Mouse (Mus musculus): ENCODE results near the gene Dynlrb2. TPM values are rescaled to one million over a fixed set of nuclear protein-coding genes. Genes with fewer than 3 reads are reported as not detected.
A peak's percentile ranks its signal among the peaks of the same experiment; 100 is the strongest.

The Dynlrb2 gene
- not detected for total RNA-seq (2021)

DNA sequence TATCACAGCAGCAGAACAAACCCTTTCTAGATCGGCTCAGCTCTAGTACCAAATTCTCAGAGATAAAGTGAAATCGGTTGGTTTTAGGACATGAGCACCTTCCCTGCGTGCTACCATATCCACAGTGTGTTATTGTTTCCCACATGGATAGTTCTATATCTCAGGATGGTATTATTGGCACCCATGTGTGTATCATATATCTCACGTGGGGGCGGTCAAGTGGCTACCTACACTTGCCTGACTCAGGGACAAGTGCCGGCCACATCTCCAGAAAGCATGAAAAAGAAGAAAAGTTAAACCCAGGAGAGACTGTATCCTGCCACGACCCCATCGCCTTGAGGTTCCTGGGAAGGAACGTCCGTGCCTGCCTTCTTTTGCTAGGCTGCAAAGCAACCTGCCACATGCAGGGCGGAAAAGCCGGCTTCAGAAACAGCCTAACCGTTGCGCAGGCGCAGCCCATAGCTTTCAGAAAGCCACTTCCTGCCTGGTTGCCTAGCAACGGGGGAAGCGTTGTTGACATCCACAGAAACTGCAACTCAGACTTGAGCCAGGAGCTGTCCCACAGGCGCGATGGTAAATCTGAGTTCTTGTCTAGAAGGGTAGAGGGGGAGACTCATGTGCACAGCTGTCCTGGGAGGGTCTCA, at the start of gene Dynlrb2:
Gene Dynlrb2 (plus strand): TSS at position 498 of the 644 bp plus-strand sequence.
- intact Hi-C loops (cut with DNase I): no loop called here
- peak; percentile 80 to 81 for DNase-seq

DNA sequence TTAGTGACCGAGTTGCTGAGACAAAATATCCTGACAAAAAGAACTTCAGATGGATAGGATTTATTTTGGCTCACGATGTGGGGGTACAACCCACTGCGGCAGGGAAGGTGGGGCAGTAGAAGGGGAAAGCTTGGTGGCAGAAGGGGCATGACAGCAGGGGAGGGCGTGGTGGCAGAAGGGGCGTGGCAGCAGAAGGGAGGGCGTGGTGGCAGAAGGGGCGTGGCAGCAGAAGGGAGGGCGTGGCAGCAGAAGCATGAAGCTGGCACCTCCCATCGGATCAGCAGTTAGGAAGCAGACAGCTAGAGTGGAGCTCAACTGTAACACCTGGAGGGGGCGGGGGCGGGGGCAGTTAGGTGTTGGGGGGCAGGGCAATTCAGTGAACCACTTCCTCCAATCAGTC, 46.2 kb upstream of the Dynlrb2 start:
- intact Hi-C loops (cut with DNase I): no loop called here
- DNase-seq: no peak

DNA sequence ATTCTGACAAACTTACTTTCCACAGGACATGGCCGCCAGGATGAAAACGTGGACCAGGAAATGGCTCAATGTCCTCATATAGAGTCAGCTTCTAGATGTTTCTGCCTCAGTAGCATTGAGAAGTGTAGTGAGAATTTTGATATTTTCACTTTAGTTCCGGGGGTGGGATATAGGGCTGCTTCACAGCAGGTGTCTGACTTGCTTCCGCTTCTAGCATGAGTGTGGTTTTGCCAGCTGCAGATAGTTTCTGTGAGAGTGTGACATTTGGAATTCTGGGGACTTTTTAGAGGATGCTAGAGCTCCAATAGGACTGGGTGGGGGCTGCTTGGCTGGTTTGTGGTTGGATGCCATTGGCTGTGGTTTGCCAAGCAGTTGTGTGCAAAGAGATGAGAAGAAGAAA, 43.3 kb upstream of the Dynlrb2 start:
- DNase-seq: no peak
- intact Hi-C loops (cut with DNase I): no loop called here

DNA sequence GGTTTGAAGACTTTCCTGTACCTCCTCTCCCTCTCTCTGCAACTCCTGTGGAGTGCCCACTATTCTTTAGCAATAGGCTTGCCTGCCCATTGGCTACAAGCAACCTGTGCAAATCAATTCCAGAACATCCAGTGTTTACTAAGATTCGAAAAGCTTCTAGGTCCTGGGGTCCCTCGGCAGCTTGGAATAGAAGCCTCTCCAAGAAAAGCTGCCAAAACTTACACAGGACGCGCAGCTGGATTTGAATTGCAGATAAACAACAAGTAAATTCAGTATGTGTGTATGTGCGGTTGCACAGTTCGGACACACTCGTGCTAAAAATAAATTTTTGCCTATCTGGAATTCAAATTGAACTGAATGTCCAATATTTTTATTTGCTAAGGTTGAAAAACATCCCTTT, 38.2 kb upstream of the Dynlrb2 start:
- no peak for DNase-seq
- intact Hi-C loops (cut with DNase I): no loop called here

DNA sequence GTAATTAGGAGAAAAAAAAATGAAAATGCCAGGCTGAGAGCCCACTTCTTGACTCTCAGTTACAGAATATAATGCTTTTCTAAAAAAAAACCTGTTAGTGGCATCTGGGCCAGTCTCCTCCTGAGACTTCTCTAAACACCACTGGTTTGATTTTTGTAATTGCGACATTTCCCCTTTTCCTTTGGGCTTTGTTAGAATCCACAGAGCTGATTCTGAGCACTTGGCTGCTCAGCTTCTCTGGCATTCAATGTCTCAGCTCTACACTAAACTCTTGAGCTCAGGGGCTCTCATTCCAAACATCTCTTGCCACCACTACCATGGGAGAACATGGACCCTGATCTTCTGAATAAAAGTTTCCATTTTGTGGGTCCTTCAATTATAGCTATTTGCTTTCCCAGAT, 37.7 kb upstream of the Dynlrb2 start:
- intact Hi-C loops (cut with DNase I): no loop called here
- DNase-seq: no peak

DNA sequence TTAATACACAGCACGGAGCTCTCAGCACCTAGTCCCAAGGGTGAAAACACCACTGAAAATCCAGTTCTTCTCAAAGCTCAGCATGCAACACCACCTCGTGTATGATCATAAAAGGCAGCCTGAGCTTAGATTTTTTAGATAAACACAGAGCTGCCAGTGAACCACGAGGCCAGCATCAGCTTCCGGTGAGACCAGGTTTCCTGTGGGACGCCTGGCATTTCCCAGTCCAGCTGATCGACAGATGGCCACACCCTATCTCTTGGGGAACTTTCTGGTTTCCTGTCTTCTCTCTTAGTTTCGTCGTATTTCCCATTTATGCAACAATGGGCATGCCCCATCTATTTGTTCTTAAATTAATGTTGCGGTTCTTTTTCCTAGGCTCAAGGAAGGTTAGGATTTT, 26.8 kb upstream of the Dynlrb2 start:
- intact Hi-C loops (cut with DNase I): no loop called here
- DNase-seq: no peak

DNA sequence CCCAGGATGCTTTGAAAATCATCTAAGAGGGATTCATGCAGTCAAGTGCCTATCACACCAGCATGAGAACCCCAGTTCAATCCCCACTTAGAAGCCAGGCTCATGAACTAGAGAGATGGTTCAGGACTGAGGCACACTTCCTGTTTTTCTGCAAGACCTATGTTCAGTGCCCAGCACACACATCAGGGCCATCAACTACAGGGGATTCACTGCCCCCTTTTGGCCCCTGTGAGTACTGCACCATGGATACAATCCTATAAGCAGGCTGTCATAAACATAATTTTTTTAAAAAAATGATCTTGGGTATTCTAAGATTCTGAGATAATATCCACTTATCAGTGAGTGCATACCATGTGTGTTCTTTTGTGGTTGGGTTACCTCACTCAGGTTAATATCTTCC, 26.1 kb upstream of the Dynlrb2 start:
- intact Hi-C loops (cut with DNase I): no loop called here

DNA sequence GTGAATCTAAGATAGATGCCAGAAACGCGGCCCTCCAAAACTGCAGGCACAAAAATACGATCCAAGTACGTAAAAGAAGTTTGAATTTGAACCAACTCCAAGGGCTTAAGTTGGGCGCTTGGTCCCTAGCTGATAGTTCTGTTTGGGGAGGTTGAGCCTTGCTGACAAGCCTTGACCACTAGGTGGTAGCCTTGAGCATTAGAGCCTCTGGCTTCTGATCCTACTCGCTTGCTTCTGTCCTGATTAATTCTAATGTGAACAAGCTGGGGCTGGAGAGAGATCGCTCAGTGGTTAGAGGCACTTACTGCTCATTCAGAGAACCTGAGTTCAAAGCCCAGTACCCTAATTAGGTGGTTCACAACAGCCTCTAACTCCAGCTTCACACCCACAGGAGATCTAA, 23.9 kb upstream of the Dynlrb2 start:
- intact Hi-C loops (cut with DNase I): loop anchor here (1.0 to 5.0 kb wide), 3 partner anchors 251 to 392 kb away; partner anchors contain the start of gene Cdyl2
- DNase-seq: peak; percentile 43 to 46

More for the DNA sequence above, 26.1 kb upstream of the Dynlrb2 start:
- no peak for DNase-seq

DNA sequence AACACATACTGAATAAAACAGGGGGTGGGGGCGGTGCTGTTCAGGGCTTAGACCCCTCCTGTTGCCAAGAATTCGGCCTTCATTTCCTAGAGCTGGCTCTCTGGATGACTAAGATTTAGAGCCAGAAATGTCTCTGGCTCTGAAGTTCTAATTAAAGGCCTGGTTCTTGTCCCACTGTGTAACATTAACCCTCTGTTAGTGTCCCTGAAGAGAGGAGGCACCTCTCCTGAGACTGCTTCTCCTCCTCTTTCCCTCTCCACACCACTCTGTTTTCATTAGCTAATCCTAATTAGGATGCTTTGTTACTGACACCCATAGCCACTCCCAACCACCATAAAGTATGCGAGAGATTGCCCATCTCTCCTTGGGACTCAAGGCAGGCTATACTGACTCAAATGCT, 22.0 kb upstream of the Dynlrb2 start:
- DNase-seq: no peak
- intact Hi-C loops (cut with DNase I): loop anchor here (5.0 kb wide), 1 partner anchor 250 kb away; the partner anchor contains the start of gene Cdyl2

DNA sequence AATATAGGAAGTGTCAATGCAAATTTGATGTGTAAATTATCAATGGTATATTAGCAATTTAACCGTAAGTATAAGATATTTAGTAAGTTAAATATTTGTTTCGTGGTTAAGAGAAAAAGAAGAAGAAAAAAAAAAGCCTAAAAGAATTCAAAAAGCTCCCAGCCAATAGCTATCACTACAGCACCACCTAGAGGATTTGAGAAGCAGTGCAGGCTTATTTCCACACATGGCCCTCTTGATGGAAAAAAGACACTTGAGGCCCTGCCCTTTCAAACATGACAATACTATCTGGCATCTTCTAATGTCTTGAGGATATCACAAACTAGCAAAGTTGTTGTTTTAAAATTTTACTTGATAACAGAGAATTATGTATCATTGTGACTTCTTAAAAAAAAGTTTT, 20.7 kb upstream of the Dynlrb2 start:
- no peak for DNase-seq
- intact Hi-C loops (cut with DNase I): loop anchor here (5.0 kb wide), 1 partner anchor 248 kb away; the partner anchor contains the start of gene Cdyl2

DNA sequence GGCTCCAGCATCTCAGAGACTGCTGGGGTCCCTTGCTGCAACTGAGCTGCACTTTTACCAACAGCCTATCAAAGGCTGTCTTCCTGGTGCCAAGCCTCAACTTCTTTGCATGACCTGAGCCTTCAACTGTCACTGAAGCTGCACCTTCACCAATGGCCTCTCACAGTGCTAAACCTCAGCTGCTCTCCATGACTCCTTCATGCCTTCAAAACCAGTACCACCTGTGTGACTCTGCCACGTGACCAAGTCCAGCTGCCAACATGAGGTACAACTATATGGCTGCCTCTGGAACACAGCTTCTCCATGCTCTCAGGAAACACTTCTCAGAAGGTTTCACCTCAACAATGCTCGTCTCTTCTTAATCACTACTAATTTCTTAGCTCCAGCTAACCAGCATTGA, 16.2 kb upstream of the Dynlrb2 start:
- intact Hi-C loops (cut with DNase I): no loop called here
- no peak for DNase-seq

DNA sequence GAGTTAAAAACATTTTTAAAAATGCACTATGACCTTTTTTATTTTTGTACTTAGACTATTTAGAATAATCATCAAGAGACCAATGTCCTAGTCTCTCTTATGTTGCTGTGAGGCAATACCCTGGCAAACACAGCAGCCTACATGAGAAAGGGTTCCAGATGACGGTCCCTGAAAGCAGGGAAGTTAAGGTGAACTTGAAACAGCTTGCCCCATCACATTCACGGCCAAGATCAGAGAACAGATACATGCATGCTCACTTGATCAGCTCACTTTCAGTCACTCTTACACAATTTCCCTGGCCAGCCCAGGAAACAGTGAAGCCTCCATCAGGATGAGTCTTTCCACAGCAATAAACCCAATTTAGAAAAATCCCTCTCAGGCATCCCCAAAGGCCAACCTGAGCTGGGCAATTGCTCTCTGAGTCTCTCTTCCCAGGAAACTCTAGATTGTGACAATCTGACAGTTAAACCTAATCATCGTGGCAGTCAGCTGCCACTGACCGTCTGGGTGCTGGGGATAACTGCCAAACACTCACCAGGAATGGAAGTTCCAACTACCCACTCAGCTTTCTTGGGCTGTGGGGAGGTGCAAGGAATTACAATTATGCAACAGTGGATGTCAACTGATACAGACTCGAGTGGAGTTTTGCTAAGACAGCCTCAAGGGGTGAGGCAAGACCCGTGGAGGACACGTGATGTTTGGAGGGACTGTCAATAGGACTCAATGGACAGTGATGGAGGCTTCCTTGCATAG, 4.5 kb upstream of the Dynlrb2 start:
- intact Hi-C loops (cut with DNase I): no loop called here
- no peak for DNase-seq

DNA sequence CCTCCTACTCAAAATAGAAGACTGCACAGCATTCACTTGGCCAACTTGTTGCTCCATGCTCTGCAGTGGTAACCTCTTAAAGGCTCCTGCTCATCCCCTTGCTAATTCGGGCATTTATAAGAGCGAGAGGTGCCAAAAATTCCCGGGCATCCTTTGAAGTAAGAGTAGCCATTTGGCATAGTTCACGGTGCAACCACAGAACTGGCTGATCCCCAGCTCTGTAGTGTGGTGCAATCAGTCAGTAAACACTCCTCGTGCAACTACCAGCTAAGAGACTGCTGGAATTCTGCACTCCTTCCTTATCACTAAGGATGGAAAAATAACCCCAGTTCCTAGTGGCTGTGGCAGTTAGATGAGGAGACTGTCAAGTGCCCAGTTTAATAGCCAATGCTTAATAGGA, 3.9 kb downstream of the Dynlrb2 start:
- intact Hi-C loops (cut with DNase I): no loop called here
- DNase-seq: peak; percentile 62 to 65

DNA sequence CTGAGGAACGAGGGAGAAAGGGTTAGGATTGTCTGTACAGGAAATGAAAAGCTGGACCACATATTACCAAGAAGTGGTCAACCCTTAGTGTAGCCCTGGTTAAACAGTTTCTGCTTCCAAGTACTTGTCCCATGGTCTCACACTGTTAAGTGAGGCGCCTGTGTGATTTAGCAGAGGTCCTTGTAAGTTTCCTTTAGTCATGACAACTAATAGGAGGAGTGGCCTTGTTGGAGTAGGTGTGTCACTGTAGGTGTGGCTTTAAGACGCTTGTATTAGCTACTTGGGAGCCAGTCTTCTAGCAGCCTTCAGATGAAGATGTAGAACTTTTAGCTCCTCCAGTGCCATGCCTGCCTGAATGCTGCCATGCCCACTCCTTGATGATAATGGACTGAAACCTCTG, 4.5 kb downstream of the Dynlrb2 start:
- intact Hi-C loops (cut with DNase I): no loop called here
- DNase-seq: no peak

DNA sequence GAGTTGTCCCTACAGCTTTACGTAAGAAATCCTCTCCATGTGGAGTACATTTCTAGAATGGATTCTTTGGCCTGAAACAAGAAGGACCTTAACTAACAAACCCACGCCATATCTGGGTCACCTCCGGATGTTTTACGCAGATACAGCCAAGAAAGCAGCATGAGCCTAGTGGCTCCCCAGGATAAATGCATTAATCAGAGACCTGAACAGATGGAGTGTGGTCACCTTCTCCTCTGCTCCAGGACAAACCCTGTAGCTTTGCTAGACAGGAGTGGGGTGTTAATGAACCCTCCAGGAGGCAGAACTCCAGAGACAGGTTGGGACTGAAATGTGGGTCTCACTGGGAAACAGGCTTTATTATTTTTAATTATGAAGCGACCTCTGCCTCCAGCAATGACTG, 14.9 kb downstream of the Dynlrb2 start:
- intact Hi-C loops (cut with DNase I): no loop called here

DNA sequence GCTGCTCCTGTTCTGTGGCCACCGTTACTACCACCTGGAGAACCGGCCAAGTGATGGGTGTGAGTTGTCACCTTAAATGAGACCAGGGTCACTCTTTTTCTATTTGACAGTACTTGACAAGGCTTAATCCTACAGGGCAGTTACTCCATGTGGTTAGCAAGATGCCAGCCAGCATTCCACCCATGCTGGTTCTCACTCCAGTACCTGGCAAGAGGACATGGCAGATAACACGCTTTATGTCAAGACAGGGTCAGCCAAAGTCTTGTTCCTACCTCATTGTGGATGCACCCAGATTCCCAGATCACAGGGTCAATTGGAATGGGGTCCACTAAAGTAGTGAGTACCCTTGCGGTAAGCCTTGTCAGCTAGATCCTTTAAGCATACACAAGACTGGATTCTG, 16.4 kb downstream of the Dynlrb2 start:
- intact Hi-C loops (cut with DNase I): no loop called here
- DNase-seq: no peak

More for the DNA sequence above, 14.9 kb downstream of the Dynlrb2 start:
- no peak for DNase-seq

DNA sequence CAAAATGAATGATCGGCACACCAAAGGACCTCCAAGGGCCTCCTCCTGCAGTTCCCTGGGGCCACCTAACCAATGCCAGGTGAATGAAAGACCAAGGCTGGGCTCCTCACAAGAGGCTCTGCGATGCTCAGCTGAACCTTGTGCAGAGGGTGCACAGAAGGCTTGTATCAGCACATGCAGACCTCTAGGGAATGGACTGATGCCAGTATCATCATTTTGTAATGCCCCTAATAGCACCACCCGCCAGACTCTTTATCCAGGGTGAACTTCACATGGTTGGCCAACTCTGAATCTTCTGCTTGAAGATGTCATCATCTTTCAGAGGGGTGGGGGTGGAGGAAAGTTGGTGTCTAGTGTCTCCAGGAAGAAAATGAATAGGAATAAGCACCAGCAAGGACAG, 16.9 kb downstream of the Dynlrb2 start:
- intact Hi-C loops (cut with DNase I): no loop called here

DNA sequence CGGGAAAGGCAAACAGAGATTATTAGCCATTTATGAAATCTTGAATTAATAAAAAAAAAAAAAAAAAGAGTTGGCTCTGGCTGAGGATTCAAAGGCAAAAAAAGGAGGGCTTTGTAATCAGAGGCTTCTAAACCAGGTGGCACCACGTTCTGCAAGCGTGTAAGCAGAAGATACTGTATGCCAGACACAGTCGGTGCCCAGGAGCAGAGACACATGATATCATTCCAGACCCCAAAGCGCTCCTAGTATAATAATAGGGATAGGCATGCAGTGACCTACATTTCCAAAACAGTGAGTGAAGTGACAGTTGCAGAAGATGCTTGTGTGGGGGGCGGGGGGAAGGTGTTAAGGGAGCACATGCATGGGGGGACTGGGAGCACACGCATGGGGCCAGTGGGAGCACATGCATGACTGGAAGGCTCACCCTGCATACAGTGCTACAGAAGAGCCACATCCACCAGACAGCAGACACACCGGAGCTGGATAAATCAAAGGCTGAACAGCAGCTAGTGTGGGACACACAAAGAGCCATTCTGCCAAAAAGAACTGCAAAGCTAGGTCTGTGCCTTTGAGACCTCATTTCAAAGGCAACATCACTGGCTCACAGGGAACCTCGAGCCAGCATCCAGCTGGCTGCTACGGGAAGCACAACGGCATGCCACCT, 17.5 kb downstream of the Dynlrb2 start:
- intact Hi-C loops (cut with DNase I): no loop called here
- DNase-seq: no peak

More for the DNA sequence above, 16.9 kb downstream of the Dynlrb2 start:
- DNase-seq: no peak

DNA sequence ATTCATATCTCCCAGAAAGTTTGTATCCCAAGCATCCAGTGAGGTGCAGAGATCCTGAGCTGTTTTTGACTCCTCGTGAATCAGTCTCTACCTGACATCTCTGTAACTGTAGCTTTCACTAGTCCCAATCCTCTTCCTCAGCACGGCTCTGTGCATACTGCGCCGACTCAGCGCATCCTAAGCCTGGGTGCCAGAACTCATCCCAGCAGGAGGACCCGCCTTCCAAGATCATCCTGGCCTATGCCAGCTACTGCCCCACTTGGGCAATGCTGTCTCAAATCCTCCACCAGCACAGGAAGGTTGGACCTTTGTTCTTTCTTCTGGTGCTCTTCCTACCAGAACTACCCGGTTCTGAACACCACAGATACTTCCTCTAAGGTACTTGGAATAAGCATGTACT, 20.1 kb downstream of the Dynlrb2 start:
- no peak for DNase-seq
- intact Hi-C loops (cut with DNase I): no loop called here

DNA sequence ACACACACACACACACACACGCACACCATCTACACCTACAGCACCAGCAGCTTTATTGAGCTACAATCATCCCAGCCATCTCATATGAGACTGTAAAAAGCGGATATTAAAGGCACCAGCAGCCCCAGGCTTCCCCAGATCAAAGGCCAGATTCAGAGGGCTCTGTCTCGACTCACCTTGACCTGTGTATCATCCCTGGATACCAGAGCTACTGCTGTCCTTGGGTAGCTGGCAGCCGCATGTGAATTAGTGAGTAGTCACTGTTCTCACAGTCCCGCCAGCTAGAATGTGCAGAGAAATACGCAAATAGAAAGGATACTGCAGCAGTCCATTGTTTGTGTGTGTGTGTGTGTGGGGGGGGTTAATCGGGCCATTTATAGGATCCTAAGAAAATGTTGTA, 24.0 kb downstream of the Dynlrb2 start:
- DNase-seq: no peak
- intact Hi-C loops (cut with DNase I): no loop called here

DNA sequence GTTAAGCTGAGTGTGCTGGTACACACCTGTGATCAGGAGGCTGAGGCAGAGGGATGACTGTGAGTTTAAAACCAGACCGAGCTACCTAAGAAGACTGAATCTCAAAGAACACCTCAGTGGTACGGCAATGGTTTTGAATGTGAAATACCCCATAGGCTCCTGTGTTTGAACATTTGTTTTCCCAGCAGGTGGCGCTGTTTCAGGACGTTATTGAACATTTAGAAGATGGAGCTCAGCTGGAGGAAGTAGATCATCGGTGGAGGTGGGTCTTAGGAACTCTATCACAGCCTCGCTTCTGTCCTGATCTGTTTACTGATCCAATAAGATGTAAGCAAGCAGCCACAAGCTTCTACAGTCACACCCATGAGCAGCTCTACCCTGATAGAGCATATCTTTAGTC, 28.3 kb downstream of the Dynlrb2 start:
- no peak for DNase-seq
- intact Hi-C loops (cut with DNase I): no loop called here

DNA sequence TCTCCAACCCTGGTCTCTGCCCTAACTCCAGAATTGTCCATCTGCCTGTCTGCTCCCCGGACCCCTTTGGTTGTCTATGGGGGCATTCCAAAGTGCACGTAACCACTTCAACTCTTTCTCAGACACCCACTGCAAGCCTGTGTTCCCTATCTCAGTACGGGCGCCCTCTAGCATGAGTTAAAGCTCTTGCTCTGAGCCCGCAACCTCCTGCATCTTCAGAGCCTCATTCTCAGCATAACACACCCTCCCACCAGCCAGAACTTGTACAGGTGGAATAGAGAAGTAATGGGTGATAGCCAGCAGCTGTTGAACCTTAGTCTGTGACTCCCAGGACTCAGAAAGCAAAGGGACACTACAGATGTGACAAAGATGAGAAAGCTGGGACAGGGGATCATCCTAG, 32.0 kb downstream of the Dynlrb2 start:
- intact Hi-C loops (cut with DNase I): no loop called here

More for the DNA sequence above, 32.0 kb downstream of the Dynlrb2 start:
- DNase-seq: no peak

Data from heart, postnatal 36 days (tissue).